Comparison of ENCODE assay signal across 8 mouse cellular contexts in genomic region chr17:5752716-5753585, GRCm38 (mm10).
DNase-seq lines count a peak whose midpoint lies in the region; ATAC-seq and TF ChIP-seq lines count a peak whose summit lies in the region.

No protein-coding gene starts in this region.

- peak; percentile 91 for DNase-seq in adrenal gland, postnatal 10 days
- DNase-seq in gastrocnemius, postnatal 10 days, result peak; percentile 86
- DNase-seq in hindlimb bud, embryonic 11.5 days (ENCODE audit: extremely low spot score, low read depth, low spot score), result peak; percentile 53
- peak; percentile 76 to 87 for DNase-seq in left cerebral cortex, adult 2 months (ENCODE audit: extremely low spot score in 1 of 2, low spot score in 2 of 2)
- peak; percentile 78 to 87 for DNase-seq in right cerebral cortex, postnatal 10 days (ENCODE audit: low spot score in 2 of 2)

- TF ChIP-seq POLR2A in cortical plate, adult 2 months (IDR thresholded peaks at IDR 0.05; ENCODE audit: extremely low read depth, insufficient read depth, low read length), result no peak

- peak overlapping the region; percentile 18 for H3K4me3 ChIP-seq in cortical plate, adult 2 months (ENCODE audit: insufficient read depth, low read length)
- peak overlapping the region; percentile 32; the same call in 1 of the 2 replicates for H3K4me3 ChIP-seq in left cerebral cortex, adult 2 months

- ATAC-seq in megakaryocyte, adult 5-6 weeks (ENCODE audit: poor library complexity, severe bottlenecking), result peak; percentile 77
- ATAC-seq in monocyte, adult 5-6 weeks (replicated peaks; ENCODE audit: insufficient number of reproducible peaks, low FRiP score, low TSS enrichment, poor library complexity, severe bottlenecking), result no peak

- peaks cover 3% of the 10 kb centered on the region for H3K4me1 ChIP-seq in cortical plate, adult 2 months (ENCODE audit: control insufficient read depth, insufficient read depth, low read length)

- intact Hi-C loops in left cerebral cortex, adult 2 months (cut with DNase I), result loop anchor here (1.0 kb wide), 2 partner anchors 313 to 324 kb away; partner anchors contain the start of gene Tmem242

- peak; percentile 87 for TF ChIP-seq CTCF in cortical plate, adult 2 months (IDR thresholded peaks at IDR 0.05; ENCODE audit: extremely low read depth, insufficient read depth, low read length)
- TF ChIP-seq CTCF in left cerebral cortex, adult 2 months (IDR thresholded peaks at IDR 0.05), result peak; percentile 98

- no peak overlapping the region for H3K27ac ChIP-seq in cortical plate, adult 2 months (ENCODE audit: insufficient read depth, low read length)
- H3K27ac ChIP-seq in left cerebral cortex, adult 2 months, result peak overlapping the region; percentile 17; the same call in 1 of the 2 replicates
